Mouse (Mus musculus) MEL (cell line): Measurements from ENCODE around the gene Xrcc1.

Experiments used
- CHD1 ChIP-seq: IDR thresholded peaks from 2 replicates; pipeline ENCODE4 v1.6.1; 2012; ENCODE audit warnings: low read depth, mild to moderate bottlenecking, inconsistent platforms, low read length, improper control_type of control experiment
- MAFK ChIP-seq: IDR thresholded peaks from 2 replicates; pipeline ENCODE4 v1.6.1; 2011; ENCODE audit warnings: low read depth, mild to moderate bottlenecking, low read length, improper control_type of control experiment, borderline replicate concordance
- NRF1 ChIP-seq: IDR thresholded peaks from 2 replicates; pipeline ENCODE4 v1.6.1; 2014; ENCODE audit warnings: low read depth, mild to moderate bottlenecking, inconsistent platforms, low read length, improper control_type of control experiment, moderate library complexity; ENCODE audit not compliant: poor library complexity, insufficient read depth, severe bottlenecking

- no peak for TF ChIP-seq MAFK
- TF ChIP-seq NRF1, result no peak
- TF ChIP-seq CHD1, result no peak
Measured at GRCm38 (mm10) chr7:24533031-24533571, 13.0 kb upstream of the Xrcc1 start.
